Mouse (Mus musculus) adrenal gland, adult 18-20 months (tissue): ENCODE measurements around the gene H2al1a. TPM values are rescaled to one million over a fixed set of nuclear protein-coding genes. Genes with fewer than 3 reads are reported as not detected.
"Not testable (repeated sequence)": the region's sequence is repeated elsewhere in the genome, so short reads cannot be mapped to it uniquely, and the experiment has no call there.

Source experiments
- DNase-seq, 2 experiments: peaks; one replicate each; pipeline ENCODE4 v3.0.0; 2021 to 2022; ENCODE audit warnings: low spot score in 2 of 2
- long read RNA-seq, 2 experiments: library from polyadenylated mRNA; stranded (forward); transcript quantifications; one replicate each; pipeline ENCODE4 v2.0.0; 2021
- total RNA-seq, 2 experiments: library from RNA; stranded (reverse); gene quantifications; 1 replicate in 1 of 2; 2 replicates in 1 of 2; pipeline ENCODE4 v1.2.3; 2021

Gene H2al1a
- total RNA-seq, result not detected
- long read RNA-seq, experiment 1, result 0 reads
- long read RNA-seq, experiment 2, result 0 reads

GRCm38 (mm10) chrX:11298957-11299356 lies at the start of gene H2al1a:
Gene H2al1a (plus strand): TSS chrX:11299257.
- not testable (repeated sequence) for DNase-seq

GRCm38 (mm10) chrX:11250155-11250554 lies 48.9 kb upstream of the H2al1a start:
- no peak for DNase-seq

DNA sequence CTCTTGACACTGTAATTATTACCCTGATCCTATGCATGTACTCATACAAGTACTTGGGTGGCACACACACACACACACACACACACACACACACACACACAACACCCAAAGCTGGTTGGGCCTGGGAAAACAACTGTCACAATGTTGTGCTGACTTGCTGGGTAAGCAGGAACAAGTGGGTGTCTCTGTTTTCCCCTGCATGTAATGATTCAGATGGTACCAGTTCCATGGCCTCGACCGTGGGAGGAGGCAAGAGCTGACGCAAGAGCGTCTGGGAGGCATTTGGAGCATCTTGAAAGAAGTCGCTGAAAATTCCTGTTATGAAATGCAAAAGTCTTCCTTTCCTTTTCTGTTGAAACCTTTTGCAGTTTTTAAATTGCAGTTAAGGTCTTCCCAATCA lies 45.0 kb upstream of the H2al1a start:
- DNase-seq, result no peak

DNA sequence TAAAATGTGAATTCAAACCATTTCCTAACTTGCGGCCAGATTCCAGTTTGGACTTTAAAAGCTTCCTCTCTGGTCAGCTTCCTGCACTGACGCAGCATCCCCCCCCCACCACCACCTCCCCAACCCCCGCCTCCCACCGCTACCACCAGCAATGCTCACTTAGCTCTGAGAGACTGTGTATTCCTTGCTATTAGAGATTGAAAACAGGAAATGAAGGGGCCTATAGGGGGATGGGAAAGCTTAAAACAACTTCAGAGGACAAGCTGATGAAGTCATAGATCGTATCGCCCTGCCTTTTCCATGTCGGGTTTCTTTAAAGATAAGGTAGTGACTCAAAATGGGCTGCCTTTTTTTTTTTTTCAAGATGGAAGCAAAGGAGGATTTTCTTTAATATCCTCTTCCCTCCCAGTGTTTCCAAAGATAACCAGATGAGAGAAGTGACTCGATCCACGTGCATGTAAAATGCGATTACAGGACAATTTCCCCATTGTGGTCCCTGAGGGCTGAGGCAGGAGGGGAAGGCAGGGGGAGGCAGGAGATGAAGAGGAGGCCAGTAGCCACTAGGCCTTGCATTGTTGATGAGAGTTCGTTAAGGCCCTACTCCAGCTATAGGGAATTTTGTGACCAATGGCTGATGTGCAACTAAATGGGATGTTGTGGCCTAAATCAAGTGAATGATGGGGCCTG lies 44.4 kb upstream of the H2al1a start:
- no peak for DNase-seq

- DNase-seq, result no peak
These were observed 43.3 kb upstream of the H2al1a start for GRCm38 (mm10) chrX:11255564-11256360.

- DNase-seq, result no peak
These were observed 34.1 kb upstream of the H2al1a start for GRCm38 (mm10) chrX:11264918-11265317.

DNA sequence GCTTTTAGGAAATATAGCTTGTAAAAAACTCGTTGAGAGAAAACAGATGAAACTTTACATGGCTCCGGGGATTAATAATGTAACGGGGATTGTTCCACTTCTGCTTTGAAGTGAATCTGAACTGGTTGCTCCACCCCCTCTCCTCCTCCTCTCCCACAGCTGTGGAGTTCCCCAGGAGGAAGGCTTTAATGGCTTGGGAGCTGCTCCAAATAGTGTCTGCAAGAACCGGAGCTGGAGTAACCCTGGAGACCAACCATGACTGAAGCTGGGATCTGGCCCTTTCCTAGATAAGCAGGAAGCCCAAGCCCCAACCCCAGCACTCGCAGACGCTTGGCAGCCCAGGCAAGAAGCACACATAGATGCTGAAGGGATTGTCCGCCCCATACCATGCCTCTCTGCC lies 31.3 kb upstream of the H2al1a start:
- no peak for DNase-seq

GRCm38 (mm10) chrX:11269074-11269473 lies 30.0 kb upstream of the H2al1a start:
- no peak for DNase-seq

DNA sequence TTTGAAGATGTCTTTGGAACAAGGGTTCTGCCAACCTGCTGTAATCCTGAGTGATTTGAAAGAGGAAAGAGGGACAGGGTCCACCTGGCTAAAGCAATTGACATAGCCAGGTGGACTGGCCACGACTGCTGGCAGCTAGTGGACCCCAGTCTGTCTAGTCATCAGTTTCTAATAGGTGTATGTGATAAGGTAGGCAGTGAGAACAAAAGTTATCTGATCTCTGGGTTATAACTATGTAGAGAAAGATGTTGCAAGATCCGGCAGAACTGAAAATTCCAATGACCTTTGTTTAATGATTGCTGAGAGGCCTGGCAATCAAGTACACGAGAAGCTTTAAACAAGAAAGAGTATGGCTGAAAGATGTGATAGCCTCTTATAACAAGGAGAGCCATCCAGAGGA lies 25.9 kb upstream of the H2al1a start:
- DNase-seq, result no peak

DNA sequence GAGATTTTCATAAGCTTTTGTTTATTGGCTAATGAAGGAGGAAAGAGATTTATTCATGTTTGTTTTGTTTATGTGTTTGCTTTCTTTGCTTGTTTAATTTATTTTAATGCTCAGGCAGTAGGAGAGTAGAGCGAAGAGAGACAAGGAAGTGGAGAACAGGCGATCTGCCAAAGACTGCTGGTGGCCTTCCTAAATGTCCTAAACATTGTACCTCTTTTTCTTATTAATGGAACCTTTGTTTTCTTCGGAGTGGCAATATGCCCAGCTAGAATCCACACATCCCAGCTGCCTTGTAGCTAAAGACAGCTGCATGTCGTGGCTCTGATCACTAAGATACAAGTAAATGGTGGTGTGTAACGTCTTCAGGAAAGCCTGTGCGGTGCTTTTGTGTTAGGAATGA lies 22.0 kb upstream of the H2al1a start:
- DNase-seq, result no peak

DNA sequence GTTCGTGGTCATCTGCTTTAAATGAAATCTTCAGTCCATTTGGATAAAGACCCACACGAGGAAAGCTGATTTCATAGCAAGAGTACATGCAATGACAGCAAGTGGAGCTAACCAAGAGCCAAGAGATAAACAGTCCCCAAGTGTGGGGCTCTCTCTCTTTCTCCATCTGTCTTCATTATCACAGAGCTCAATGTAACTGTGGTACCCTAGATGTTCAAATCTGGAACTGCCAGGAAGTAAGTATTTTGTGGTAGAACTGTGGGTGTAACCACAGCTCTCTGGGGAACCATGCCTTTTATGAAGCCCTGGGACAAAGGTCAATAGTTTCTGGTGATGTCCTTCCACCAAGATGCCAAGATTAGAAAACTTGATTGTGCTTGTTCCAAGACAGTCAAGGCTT lies 18.3 kb upstream of the H2al1a start:
- no peak for DNase-seq

DNA sequence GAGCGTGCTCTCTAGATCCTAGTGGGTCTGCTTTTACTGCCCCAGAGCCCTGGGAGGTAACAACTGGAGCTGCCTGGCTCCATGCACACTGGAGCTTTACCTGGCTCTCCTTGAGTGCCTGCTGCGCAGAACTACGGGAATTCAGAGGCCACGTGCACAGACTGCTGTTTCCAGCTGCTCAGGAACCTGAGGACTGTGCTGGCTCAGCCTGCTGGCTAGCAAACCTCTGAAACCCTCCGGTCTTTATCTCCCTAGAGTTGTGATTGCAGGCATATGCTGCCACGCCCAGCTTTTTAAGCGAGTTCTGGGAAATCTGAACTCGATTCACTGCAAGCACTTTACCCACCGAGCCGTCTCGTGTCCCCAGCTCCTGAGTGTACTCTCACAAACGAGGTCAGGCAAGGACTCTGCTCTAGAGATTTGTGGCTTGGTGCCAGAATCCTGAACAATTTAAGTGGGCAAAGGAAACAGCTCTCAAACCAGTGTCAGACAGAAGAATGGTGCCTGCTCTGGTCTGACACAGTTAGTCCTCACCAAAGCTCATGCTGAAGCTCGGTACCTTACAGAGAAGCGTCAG lies 10.7 kb upstream of the H2al1a start:
- no peak for DNase-seq

DNA sequence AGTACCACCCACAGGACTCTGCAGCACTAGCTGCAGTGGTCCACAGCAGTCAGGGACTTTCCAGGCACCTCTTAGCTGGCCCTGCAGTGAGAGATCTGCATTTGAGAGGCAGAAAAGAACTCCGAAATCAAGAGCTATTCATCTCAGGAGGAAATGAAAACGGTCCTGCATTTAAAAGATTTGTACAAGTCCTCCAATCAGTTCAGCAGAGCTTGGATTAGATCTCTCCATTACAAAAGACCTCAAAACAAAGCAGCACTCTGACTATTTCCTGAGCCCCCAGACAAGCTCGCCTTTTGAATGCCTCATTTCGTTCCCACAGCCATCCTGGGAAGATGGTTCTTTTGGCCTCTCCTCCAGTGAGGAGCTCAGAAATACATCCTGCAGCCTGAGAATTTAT lies 9.8 kb upstream of the H2al1a start:
- DNase-seq, result no peak

DNA sequence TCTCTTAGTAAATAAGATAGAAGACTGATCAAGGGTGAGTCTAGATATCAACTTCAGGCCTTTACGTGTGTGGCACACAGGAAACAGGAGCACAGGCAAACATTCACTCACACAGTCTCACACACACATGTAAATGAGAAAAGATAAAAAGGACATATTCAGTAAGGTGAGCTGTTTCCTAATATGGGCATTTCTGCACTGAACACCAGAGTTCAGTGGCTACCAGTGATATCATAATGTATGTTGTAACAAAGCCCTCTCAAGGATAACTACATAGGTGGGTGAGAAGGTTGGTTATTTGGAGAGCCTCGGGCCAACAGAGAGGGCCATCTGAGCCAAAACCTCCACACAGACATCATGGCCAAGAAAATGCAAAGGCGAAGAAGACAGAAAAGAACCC lies 3.1 kb downstream of the H2al1a start, which contains the start of gene H2al1b:
Gene H2al1b (plus strand): TSS at position 301 of the 400 bp plus-strand sequence.
- DNase-seq, result not testable (repeated sequence)

DNA sequence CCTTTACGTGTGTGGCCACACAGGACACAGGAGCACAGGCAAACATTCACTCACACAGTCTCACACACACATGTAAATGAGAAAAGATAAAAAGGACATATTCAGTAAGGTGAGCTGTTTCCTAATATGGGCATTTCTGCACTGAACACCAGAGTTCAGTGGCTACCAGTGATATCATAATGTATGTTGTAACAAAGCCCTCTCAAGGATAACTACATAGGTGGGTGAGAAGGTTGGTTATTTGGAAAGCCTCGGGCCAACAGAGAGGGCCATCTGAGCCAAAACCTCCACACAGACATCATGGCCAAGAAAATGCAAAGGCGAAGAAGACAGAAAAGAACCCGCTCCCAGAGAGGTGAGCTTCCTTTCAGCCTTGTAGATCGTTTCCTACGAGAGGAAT lies 6.3 kb downstream of the H2al1a start, which contains the start of gene H2al1c:
Gene H2al1c (plus strand): TSS at position 301 of the 400 bp plus-strand sequence.
- not testable (repeated sequence) for DNase-seq

GRCm38 (mm10) chrX:11308524-11308923 lies 9.5 kb downstream of the H2al1a start, which contains the start of gene H2al1d:
Gene H2al1d (plus strand): TSS chrX:11308824.
- not testable (repeated sequence) for DNase-seq

DNA sequence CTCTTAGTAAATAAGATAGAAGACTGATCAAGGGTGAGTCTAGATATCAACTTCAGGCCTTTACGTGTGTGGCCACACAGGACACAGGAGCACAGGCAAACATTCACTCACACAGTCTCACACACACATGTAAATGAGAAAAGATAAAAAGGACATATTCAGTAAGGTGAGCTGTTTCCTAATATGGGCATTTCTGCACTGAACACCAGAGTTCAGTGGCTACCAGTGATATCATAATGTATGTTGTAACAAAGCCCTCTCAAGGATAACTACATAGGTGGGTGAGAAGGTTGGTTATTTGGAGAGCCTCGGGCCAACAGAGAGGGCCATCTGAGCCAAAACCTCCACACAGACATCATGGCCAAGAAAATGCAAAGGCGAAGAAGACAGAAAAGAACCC lies 12.6 kb downstream of the H2al1a start, which contains the start of gene H2al1e:
Gene H2al1e (plus strand): TSS at position 301 of the 400 bp plus-strand sequence.
- not testable (repeated sequence) for DNase-seq

DNA sequence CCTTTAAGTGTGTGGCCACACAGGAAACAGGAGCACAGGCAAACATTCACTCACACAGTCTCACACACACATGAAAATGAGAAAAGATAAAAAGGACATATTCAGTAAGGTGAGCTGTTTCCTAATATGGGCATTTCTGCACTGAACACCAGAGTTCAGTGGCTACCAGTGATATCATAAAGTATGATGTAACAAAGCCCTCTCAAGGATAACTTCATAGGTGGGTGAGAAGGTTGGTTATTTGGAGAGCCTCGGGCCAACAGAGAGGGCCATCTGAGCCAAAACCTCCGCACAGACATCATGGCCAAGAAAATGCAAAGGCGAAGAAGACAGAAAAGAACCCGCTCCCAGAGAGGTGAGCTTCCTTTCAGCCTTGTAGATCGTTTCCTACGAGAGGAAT lies 15.8 kb downstream of the H2al1a start, which contains the start of gene H2al1f:
Gene H2al1f (plus strand): TSS at position 301 of the 400 bp plus-strand sequence.
- DNase-seq, result not testable (repeated sequence)

- DNase-seq, result not testable (repeated sequence)
These were observed 18.9 kb downstream of the H2al1a start, which contains the start of gene H2al1g for GRCm38 (mm10) chrX:11317956-11318355. Gene H2al1g (plus strand): TSS chrX:11318256.

DNA sequence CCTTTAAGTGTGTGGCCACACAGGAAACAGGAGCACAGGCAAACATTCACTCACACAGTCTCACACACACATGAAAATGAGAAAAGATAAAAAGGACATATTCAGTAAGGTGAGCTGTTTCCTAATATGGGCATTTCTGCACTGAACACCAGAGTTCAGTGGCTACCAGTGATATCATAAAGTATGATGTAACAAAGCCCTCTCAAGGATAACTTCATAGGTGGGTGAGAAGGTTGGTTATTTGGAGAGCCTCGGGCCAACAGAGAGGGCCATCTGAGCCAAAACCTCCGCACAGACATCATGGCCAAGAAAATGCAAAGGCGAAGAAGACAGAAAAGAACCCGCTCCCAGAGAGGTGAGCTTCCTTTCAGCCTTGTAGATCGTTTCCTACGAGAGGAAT lies 22.1 kb downstream of the H2al1a start, which contains the start of gene H2al1h:
Gene H2al1h (plus strand): TSS at position 301 of the 400 bp plus-strand sequence.
- not testable (repeated sequence) for DNase-seq

- not testable (repeated sequence) for DNase-seq
These were observed 25.3 kb downstream of the H2al1a start, which contains the start of gene H2al1i for GRCm38 (mm10) chrX:11324359-11324758. Gene H2al1i (plus strand): TSS chrX:11324659.
